Mouse (Mus musculus): ENCODE data around the gene Atg9b. TPM values are rescaled to one million over a fixed set of nuclear protein-coding genes. Genes with fewer than 3 reads are reported as not detected.

Atg9b gene
- polyA plus RNA-seq, 1 experiment from 2014 or later, result 0.21 TPM

- no peaks in the 10 kb centered on the region for H3K9me3 ChIP-seq
- no peak overlapping the region for H3K27ac ChIP-seq
- H3K27me3 ChIP-seq (ENCODE audit: insufficient read depth, poor library complexity, severe bottlenecking), result peaks cover 6% of the 10 kb centered on the region; the same call in 1 of the 2 replicates
- 84% methylated on average over 9 of the region's 9 CpGs for WGBS
- DNase-seq (ENCODE audit: low spot score), result no peak
- H3K36me3 ChIP-seq, result peaks cover 41% of the 10 kb centered on the region
- H3K4me1 ChIP-seq (replicated peaks), result peaks cover 44% of the 10 kb centered on the region
- H3K4me3 ChIP-seq, result no peak overlapping the region
Measured at GRCm38 (mm10) chr5:24420381-24420780, 28.4 kb upstream of the Atg9b start.

- H3K9me3 ChIP-seq, result no peaks in the 10 kb centered on the region
- H3K4me1 ChIP-seq (replicated peaks), result peaks cover 30% of the 10 kb centered on the region
- H3K4me3 ChIP-seq, result no peak overlapping the region
- H3K27me3 ChIP-seq (ENCODE audit: insufficient read depth, poor library complexity, severe bottlenecking), result peaks cover 15% of the 10 kb centered on the region; the same call in 1 of the 2 replicates
- DNase-seq (ENCODE audit: low spot score), result no peak
- H3K27ac ChIP-seq, result no peak overlapping the region
- peaks cover 41% of the 10 kb centered on the region for H3K36me3 ChIP-seq
- WGBS, result 91% methylated on average over 10 of the region's 10 CpGs
Measured at GRCm38 (mm10) chr5:24417587-24417986, 25.6 kb upstream of the Atg9b start.

- Histone ChIP-seq H3K4me1 (replicated peaks) (peaks cover 24% of the 10 kb centered on the region), H3K9me3 (no peaks in the 10 kb centered on the region), H3K36me3 (peaks cover 37% of the 10 kb centered on the region), H3K27ac (no peak overlapping the region; the same call in 1 of the 2 replicates), H3K27me3 (ENCODE audit: insufficient read depth, poor library complexity, severe bottlenecking) (peaks cover 15% of the 10 kb centered on the region; the same call in 1 of the 2 replicates), H3K4me3 (no peak overlapping the region)
- DNase-seq (ENCODE audit: low spot score), result peak; percentile 65
- WGBS, result 5% methylated on average over 21 of the region's 21 CpGs
Measured at GRCm38 (mm10) chr5:24416222-24416736, 24.3 kb upstream of the Atg9b start.

- H3K27ac ChIP-seq, result no peak overlapping the region
- peaks cover 15% of the 10 kb centered on the region; the same call in 1 of the 2 replicates for H3K27me3 ChIP-seq (ENCODE audit: insufficient read depth, poor library complexity, severe bottlenecking)
- no peaks in the 10 kb centered on the region for H3K9me3 ChIP-seq
- peaks cover 19% of the 10 kb centered on the region for H3K36me3 ChIP-seq
- no peak overlapping the region for H3K4me3 ChIP-seq
- DNase-seq (ENCODE audit: low spot score), result no peak
- H3K4me1 ChIP-seq (replicated peaks), result peaks cover 24% of the 10 kb centered on the region
- WGBS, result 86% methylated on average over 13 of the region's 13 CpGs
Measured at GRCm38 (mm10) chr5:24413938-24414337, 22.0 kb upstream of the Atg9b start.

- peak; percentile 7 for DNase-seq (ENCODE audit: low spot score)
- Histone ChIP-seq H3K36me3 (peaks cover 19% of the 10 kb centered on the region), H3K4me3 (no peak within 1 kb of the TSS), H3K27ac (0 out of 2 replicates have a peak within 1 kb of the TSS, but pooled peaks have one; percentile 24), H3K9me3 (no peaks in the 10 kb centered on the region), H3K4me1 (replicated peaks) (peaks cover 24% of the 10 kb centered on the region), H3K27me3 (ENCODE audit: insufficient read depth, poor library complexity, severe bottlenecking) (peaks cover 15% of the 10 kb centered on the region; the same call in 1 of the 2 replicates)
- 49% methylated on average over 11 of the region's 11 CpGs for WGBS
Measured at GRCm38 (mm10) chr5:24413042-24413693, 21.2 kb upstream of the Atg9b start, which contains the start of gene Asic3. Gene Asic3, plus strand, starts transcription at chr5:24413392.

GRCm38 (mm10) chr5:24412063-24412462 is 20.1 kb upstream of the Atg9b start:
- 86% methylated on average over 2 of the region's 2 CpGs for WGBS
- H3K27ac ChIP-seq, result no peak overlapping the region
- DNase-seq (ENCODE audit: low spot score), result no peak
- peaks cover 24% of the 10 kb centered on the region for H3K4me1 ChIP-seq (replicated peaks)
- no peaks in the 10 kb centered on the region for H3K9me3 ChIP-seq
- peaks cover 13% of the 10 kb centered on the region; the same call in 1 of the 2 replicates for H3K27me3 ChIP-seq (ENCODE audit: insufficient read depth, poor library complexity, severe bottlenecking)
- H3K4me3 ChIP-seq, result no peak overlapping the region
- H3K36me3 ChIP-seq, result peaks cover 23% of the 10 kb centered on the region

GRCm38 (mm10) chr5:24409466-24409865 is 17.5 kb upstream of the Atg9b start:
- Histone ChIP-seq H3K4me3 (no peak overlapping the region), H3K27me3 (ENCODE audit: insufficient read depth, poor library complexity, severe bottlenecking) (0 out of 2 replicates have a peak, but pooled peaks cover 9% of the 10 kb centered on the region), H3K36me3 (peaks cover 48% of the 10 kb centered on the region), H3K9me3 (no peaks in the 10 kb centered on the region), H3K4me1 (replicated peaks) (peaks cover 11% of the 10 kb centered on the region), H3K27ac (no peak overlapping the region)
- DNase-seq (ENCODE audit: low spot score), result no peak
- 78% methylated on average over 2 of the region's 2 CpGs for WGBS

- no peak overlapping the region for H3K27ac ChIP-seq
- H3K27me3 ChIP-seq (ENCODE audit: insufficient read depth, poor library complexity, severe bottlenecking), result 0 out of 2 replicates have a peak, but pooled peaks cover 2% of the 10 kb centered on the region
- H3K4me1 ChIP-seq (replicated peaks), result peaks cover 8% of the 10 kb centered on the region
- H3K36me3 ChIP-seq, result peaks cover 55% of the 10 kb centered on the region
- DNase-seq (ENCODE audit: low spot score), result no peak
- 94% methylated on average over 13 of the region's 13 CpGs for WGBS
- H3K9me3 ChIP-seq, result no peaks in the 10 kb centered on the region
- no peak overlapping the region for H3K4me3 ChIP-seq
Measured at GRCm38 (mm10) chr5:24408651-24409050, 16.7 kb upstream of the Atg9b start.

GRCm38 (mm10) chr5:24405389-24405876 is 13.5 kb upstream of the Atg9b start:
- Histone ChIP-seq H3K36me3 (peaks cover 86% of the 10 kb centered on the region), H3K4me1 (replicated peaks) (peaks cover under 1% of the 10 kb centered on the region; the same call in 1 of the 2 replicates), H3K4me3 (no peak overlapping the region), H3K9me3 (no peaks in the 10 kb centered on the region), H3K27ac (no peak overlapping the region), H3K27me3 (ENCODE audit: insufficient read depth, poor library complexity, severe bottlenecking) (no peaks in the 10 kb centered on the region)
- no peak for DNase-seq (ENCODE audit: low spot score)
- 69% methylated on average over 3 of the region's 3 CpGs for WGBS

GRCm38 (mm10) chr5:24404594-24405360 is 12.8 kb upstream of the Atg9b start:
- Histone ChIP-seq H3K27ac (no peak overlapping the region), H3K4me3 (no peak overlapping the region), H3K36me3 (peaks cover 93% of the 10 kb centered on the region), H3K9me3 (no peaks in the 10 kb centered on the region), H3K4me1 (replicated peaks) (peaks cover 7% of the 10 kb centered on the region; the same call in 1 of the 2 replicates), H3K27me3 (ENCODE audit: insufficient read depth, poor library complexity, severe bottlenecking) (no peaks in the 10 kb centered on the region)
- 78% methylated on average over 6 of the region's 6 CpGs for WGBS
- no peak for DNase-seq (ENCODE audit: low spot score)

- Histone ChIP-seq H3K9me3 (no peaks in the 10 kb centered on the region), H3K27ac (no peak overlapping the region), H3K36me3 (peaks cover 72% of the 10 kb centered on the region), H3K4me3 (no peak overlapping the region), H3K27me3 (ENCODE audit: insufficient read depth, poor library complexity, severe bottlenecking) (no peaks in the 10 kb centered on the region), H3K4me1 (replicated peaks) (peaks cover 8% of the 10 kb centered on the region; the same call in 1 of the 2 replicates)
- WGBS, result 82% methylated on average over 9 of the region's 9 CpGs
- no peak for DNase-seq (ENCODE audit: low spot score)
Measured at GRCm38 (mm10) chr5:24401969-24402368, 10.0 kb upstream of the Atg9b start.

- Histone ChIP-seq H3K4me3 (no peak overlapping the region), H3K4me1 (replicated peaks) (peaks cover 8% of the 10 kb centered on the region; the same call in 1 of the 2 replicates), H3K36me3 (peaks cover 68% of the 10 kb centered on the region), H3K27me3 (ENCODE audit: insufficient read depth, poor library complexity, severe bottlenecking) (no peaks in the 10 kb centered on the region), H3K9me3 (no peaks in the 10 kb centered on the region), H3K27ac (no peak overlapping the region)
- DNase-seq (ENCODE audit: low spot score), result no peak
- WGBS, result 91% methylated on average over 5 of the region's 5 CpGs
Measured at GRCm38 (mm10) chr5:24400911-24401605, 9.1 kb upstream of the Atg9b start.
